ENCODE assay signal across 17 mouse cellular contexts in genomic region chr2:66728002-66728401, GRCm38 (mm10).
DNase-seq lines count a peak whose midpoint lies in the region; ATAC-seq lines count a peak whose summit lies in the region.
"Had no signal": no experiment of that assay in that cellular context is flagged by ENCODE, and none has a peak within 500 bp of the region (broad histone marks: within the 10 kb centered on the region; RNA-seq: fewer than 3 reads in every experiment).

No protein-coding gene starts in this region.

- peak; percentile 81 for ATAC-seq in cerebellum, adult (ENCODE audit: insufficient number of reproducible peaks, low FRiP score, low TSS enrichment)
- ATAC-seq: activated CD4-positive, CD25-positive, alpha-beta regulatory T cell, adult 4 months; CD4-positive, CD25-positive, alpha-beta regulatory T cell, adult 4 months; Patski had no signal

- DNase-seq in cerebellum, adult 11-12 months = no peak
- peak; percentile 61 for DNase-seq in cerebellum, adult 9-10 months
- no peak for DNase-seq in cerebellum, adult 9-11 months
- peak; percentile 49 for DNase-seq in brain, adult 2 months (ENCODE audit: low read depth, low spot score)
- DNase-seq in kidney, postnatal 36 days = no peak
- DNase-seq: adrenal gland, adult 2 months; adrenal gland, adult 8-10 months; adrenal gland, postnatal 10 days; adrenal gland, postnatal 14 days; adrenal gland, postnatal 25 days; adrenal gland, postnatal 36 days; B cell, adult 2 months; cerebellum, postnatal 10 days had no signal

Comparison
In these comparisons a context has a peak if more than half of its experiments do, and no peak if none do; other contexts are left out.
1. DNase-seq: peak in cerebellum, adult 9-10 months (single experiment) and brain, adult 2 months (single experiment); none in cerebellum, adult 11-12 months (single experiment), cerebellum, adult 9-11 months (single experiment) and kidney, postnatal 36 days (0 of 2).